Mouse (Mus musculus): ENCODE measurements at regions not wholly inside any gene's neighbourhood (a gene's known extent, or its start where the extent isn't known, plus 50 kb on each side); places are given as distances from the start of the nearest gene placed in this dataset.
A peak's percentile ranks its signal among the peaks of the same experiment; 100 is the strongest.

DNA sequence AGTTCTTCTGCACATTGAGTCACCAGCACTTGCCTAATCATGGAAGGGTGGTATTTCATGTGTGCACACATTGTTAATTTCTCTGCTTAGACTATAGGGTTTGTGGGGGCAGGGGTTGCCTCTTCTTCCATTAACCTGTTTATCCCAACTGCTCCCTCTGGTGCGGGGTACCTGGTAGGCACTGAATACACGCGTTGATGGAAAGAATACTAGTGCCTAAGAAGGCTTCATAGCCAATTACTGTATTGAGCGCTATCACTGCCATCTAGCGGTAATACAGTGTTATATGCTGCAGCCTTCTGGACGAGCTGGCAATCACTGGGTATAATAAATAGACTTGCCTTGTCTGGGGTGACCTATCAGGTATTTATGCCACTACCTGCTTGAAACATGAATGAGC is 86.4 kb upstream of the Chd2 start:
- peak; percentile 75 for ATAC-seq (ENCODE audit: insufficient read depth, low FRiP score)
- H3K9me3 ChIP-seq (replicated peaks; ENCODE audit: control insufficient read depth, low read length), result no peaks in the 10 kb centered on the region

DNA sequence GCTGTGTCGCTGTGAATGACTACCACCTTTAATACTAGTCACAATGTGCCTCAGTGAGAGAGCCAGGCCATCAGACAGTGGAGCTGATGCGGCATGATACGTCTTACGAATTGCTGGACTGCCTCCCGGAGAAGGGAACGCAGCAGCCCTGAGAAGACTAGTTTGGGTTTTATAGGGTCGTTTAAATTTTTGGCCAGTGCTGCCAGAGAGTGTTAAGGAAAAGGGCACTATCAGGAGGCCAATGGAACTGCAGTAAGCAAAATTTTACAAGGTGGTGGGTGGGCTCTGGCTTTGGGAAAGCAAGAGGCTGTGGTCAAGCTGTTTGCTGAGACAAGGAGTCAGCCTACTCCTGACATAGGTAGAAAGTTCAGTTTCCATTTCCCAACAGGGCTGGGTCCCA is 84.7 kb upstream of the Chd2 start:
- H3K27ac ChIP-seq (ENCODE audit: low read length), result no peak overlapping the region
- H3K27me3 ChIP-seq (ENCODE audit: control insufficient read depth, insufficient read depth, low read length), result no peaks in the 10 kb centered on the region
- no peak overlapping the region for H3K9ac ChIP-seq (ENCODE audit: low read length)
- H3K4me3 ChIP-seq (replicated peaks; ENCODE audit: low read length), result no peak overlapping the region
- ATAC-seq (ENCODE audit: insufficient read depth, low FRiP score), result no peak
- H3K36me3 ChIP-seq (ENCODE audit: control insufficient read depth, insufficient read depth, low read length), result no peaks in the 10 kb centered on the region
- no peaks in the 10 kb centered on the region for H3K4me1 ChIP-seq (ENCODE audit: control insufficient read depth, insufficient read depth, low read length)
- 68% methylated on average over 7 of the region's 7 CpGs for WGBS
- no peak overlapping the region for H3K4me2 ChIP-seq (ENCODE audit: low read depth, low read length)
- H3K9me3 ChIP-seq (replicated peaks; ENCODE audit: control insufficient read depth, low read length), result no peaks in the 10 kb centered on the region

More for the DNA sequence above, 86.4 kb upstream of the Chd2 start:
- Histone ChIP-seq H3K4me1 (ENCODE audit: control insufficient read depth, insufficient read depth, low read length) (no peaks in the 10 kb centered on the region), H3K4me2 (ENCODE audit: low read depth, low read length) (no peak overlapping the region), H3K27me3 (ENCODE audit: control insufficient read depth, insufficient read depth, low read length) (no peaks in the 10 kb centered on the region), H3K4me3 (replicated peaks; ENCODE audit: low read length) (no peak overlapping the region), H3K27ac (ENCODE audit: low read length) (no peak overlapping the region), H3K9ac (ENCODE audit: low read length) (no peak overlapping the region), H3K36me3 (ENCODE audit: control insufficient read depth, insufficient read depth, low read length) (no peaks in the 10 kb centered on the region)
- under 1% methylated on average over 6 of the region's 6 CpGs for WGBS

DNA sequence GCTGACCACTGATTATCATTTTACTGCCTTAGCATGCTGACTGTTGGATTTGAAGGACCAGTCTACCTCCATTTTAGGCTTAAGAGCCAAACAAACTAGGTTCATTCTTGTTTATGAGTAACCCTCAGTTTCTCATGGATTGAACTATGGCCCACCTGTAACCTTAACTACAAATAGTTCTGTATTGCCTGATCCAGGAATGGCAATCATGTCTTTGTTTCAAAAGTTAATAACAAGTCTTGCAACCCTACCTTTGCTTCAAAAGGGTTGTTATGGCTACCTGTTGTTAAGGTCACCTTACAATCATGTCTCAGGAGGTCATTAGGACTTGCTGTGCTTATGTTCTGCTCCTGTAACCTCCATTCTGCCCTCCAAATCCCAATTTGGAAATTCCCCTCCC is 84.0 kb upstream of the Chd2 start:
- Histone ChIP-seq H3K9ac (ENCODE audit: low read length) (no peak overlapping the region), H3K4me3 (replicated peaks; ENCODE audit: low read length) (no peak overlapping the region), H3K4me1 (ENCODE audit: control insufficient read depth, insufficient read depth, low read length) (no peaks in the 10 kb centered on the region), H3K9me3 (replicated peaks; ENCODE audit: control insufficient read depth, low read length) (no peaks in the 10 kb centered on the region), H3K4me2 (ENCODE audit: low read depth, low read length) (no peak overlapping the region), H3K36me3 (ENCODE audit: control insufficient read depth, insufficient read depth, low read length) (no peaks in the 10 kb centered on the region), H3K27ac (ENCODE audit: low read length) (no peak overlapping the region), H3K27me3 (ENCODE audit: control insufficient read depth, insufficient read depth, low read length) (no peaks in the 10 kb centered on the region)
- no peak for ATAC-seq (ENCODE audit: insufficient read depth, low FRiP score)

DNA sequence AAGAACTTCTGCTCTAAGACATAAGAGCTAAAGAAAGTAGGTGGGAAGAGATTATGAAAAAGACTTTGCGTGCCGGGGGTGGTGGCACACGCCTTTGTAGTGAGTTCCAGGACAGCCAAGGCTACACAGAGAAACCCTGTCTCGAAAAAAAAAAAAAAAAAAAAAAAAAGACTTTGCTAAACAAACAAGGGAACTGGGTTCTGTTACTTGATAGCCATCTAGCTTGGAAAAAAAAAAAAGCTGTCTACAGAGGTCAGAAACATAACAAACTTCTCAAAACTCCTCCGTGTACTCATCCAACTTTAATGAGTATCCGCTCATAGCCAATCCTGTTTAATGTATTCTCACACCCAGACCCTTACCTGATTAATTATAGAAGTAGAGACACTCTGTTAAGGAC is 83.4 kb upstream of the Chd2 start:
- no peaks in the 10 kb centered on the region for H3K4me1 ChIP-seq (ENCODE audit: control insufficient read depth, insufficient read depth, low read length)
- no peak for ATAC-seq (ENCODE audit: insufficient read depth, low FRiP score)
- no peak overlapping the region for H3K27ac ChIP-seq (ENCODE audit: low read length)
- no peaks in the 10 kb centered on the region for H3K9me3 ChIP-seq (replicated peaks; ENCODE audit: control insufficient read depth, low read length)
- WGBS, result 58% methylated on average over 6 of the region's 6 CpGs
- H3K36me3 ChIP-seq (ENCODE audit: control insufficient read depth, insufficient read depth, low read length), result no peaks in the 10 kb centered on the region
- H3K9ac ChIP-seq (ENCODE audit: low read length), result no peak overlapping the region
- no peaks in the 10 kb centered on the region for H3K27me3 ChIP-seq (ENCODE audit: control insufficient read depth, insufficient read depth, low read length)
- no peak overlapping the region for H3K4me2 ChIP-seq (ENCODE audit: low read depth, low read length)
- no peak overlapping the region for H3K4me3 ChIP-seq (replicated peaks; ENCODE audit: low read length)

DNA sequence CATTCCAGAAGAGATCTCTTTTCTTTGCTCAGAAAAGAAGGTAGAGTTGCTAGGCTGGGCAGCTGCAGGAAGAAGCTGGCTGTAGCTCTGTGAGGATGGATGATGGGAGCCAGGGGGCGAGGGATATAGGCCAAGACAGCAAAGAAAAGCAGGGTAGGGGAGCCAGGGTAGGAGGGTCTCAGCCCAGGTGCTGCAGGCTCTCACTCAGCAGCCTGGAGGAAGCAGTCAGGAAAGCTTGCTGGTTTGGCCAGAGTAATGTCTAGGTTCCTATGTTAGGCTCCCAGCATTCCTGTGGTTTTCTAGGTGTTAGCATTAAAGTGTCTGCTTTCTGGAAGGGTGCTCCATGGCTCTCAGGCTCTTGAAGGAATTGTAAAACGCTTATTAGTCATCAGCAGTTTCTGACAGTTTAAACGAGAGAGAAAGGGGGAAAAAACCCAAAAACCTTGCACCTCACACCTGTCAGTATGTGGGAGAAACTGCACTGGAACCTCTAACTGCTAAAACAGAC is 82.5 kb upstream of the Chd2 start:
- 63% methylated on average over 3 of the region's 3 CpGs for WGBS
- 0 out of 2 replicates have a peak overlapping the region, but pooled peaks have one; percentile 10 for H3K27ac ChIP-seq (ENCODE audit: low read length)
- no peaks in the 10 kb centered on the region for H3K4me1 ChIP-seq (ENCODE audit: control insufficient read depth, insufficient read depth, low read length)
- H3K4me3 ChIP-seq (replicated peaks; ENCODE audit: low read length), result no peak overlapping the region
- no peaks in the 10 kb centered on the region for H3K27me3 ChIP-seq (ENCODE audit: control insufficient read depth, insufficient read depth, low read length)
- no peaks in the 10 kb centered on the region for H3K36me3 ChIP-seq (ENCODE audit: control insufficient read depth, insufficient read depth, low read length)
- ATAC-seq (ENCODE audit: insufficient read depth, low FRiP score), result no peak
- no peak overlapping the region for H3K9ac ChIP-seq (ENCODE audit: low read length)
- no peaks in the 10 kb centered on the region for H3K9me3 ChIP-seq (replicated peaks; ENCODE audit: control insufficient read depth, low read length)
- no peak overlapping the region for H3K4me2 ChIP-seq (ENCODE audit: low read depth, low read length)

DNA sequence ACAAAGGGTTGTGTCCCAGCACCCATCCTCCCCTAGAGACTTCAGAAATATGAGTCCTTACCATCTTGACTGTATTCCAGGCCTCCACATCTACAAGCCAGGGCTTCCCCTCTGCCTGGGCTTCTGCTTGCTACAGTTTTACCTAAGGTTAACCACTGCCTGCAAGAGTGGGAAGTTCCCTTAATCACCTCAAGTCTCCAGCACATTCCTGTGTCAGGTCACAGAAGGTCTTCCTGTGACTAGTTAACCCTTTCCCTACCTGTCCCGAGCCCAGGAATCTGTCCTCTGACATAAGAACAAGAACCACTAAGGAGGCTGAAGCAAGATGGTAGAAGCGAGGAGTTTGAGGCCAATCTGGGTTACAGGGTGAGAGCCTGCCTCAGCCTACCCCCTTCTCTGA is 80.8 kb upstream of the Chd2 start:
- no peak overlapping the region for H3K4me2 ChIP-seq (ENCODE audit: low read depth, low read length)
- WGBS, result 66% methylated on average over 2 of the region's 2 CpGs
- H3K36me3 ChIP-seq (ENCODE audit: control insufficient read depth, insufficient read depth, low read length), result no peaks in the 10 kb centered on the region
- H3K27me3 ChIP-seq (ENCODE audit: control insufficient read depth, insufficient read depth, low read length), result no peaks in the 10 kb centered on the region
- no peaks in the 10 kb centered on the region for H3K9me3 ChIP-seq (replicated peaks; ENCODE audit: control insufficient read depth, low read length)
- no peak for ATAC-seq (ENCODE audit: insufficient read depth, low FRiP score)
- no peak overlapping the region for H3K4me3 ChIP-seq (replicated peaks; ENCODE audit: low read length)
- no peak overlapping the region for H3K27ac ChIP-seq (ENCODE audit: low read length)
- no peaks in the 10 kb centered on the region for H3K4me1 ChIP-seq (ENCODE audit: control insufficient read depth, insufficient read depth, low read length)
- H3K9ac ChIP-seq (ENCODE audit: low read length), result no peak overlapping the region

DNA sequence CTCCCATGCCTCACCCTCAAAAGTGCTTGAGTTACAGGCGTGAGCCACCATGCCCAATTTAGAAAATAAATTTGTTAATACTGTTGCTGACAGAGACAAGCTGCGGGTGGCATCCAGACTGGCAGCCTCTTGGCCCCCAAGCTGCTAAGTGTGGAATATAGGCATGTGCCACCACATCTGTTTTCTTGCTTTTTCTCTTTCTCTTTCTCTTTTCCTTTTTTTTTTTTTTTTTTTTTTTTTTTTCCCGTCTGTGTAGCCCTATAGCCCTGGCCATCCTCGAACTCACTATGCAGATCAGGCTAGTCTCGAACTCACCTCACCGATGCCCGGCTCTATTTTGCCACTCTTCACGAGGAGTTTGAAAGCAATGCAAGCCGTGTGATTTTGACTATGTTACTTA is 78.7 kb upstream of the Chd2 start:
- no peaks in the 10 kb centered on the region for H3K27me3 ChIP-seq (ENCODE audit: control insufficient read depth, insufficient read depth, low read length)
- no peak overlapping the region for H3K27ac ChIP-seq (ENCODE audit: low read length)
- H3K36me3 ChIP-seq (ENCODE audit: control insufficient read depth, insufficient read depth, low read length), result no peaks in the 10 kb centered on the region
- H3K4me3 ChIP-seq (replicated peaks; ENCODE audit: low read length), result no peak overlapping the region
- H3K4me1 ChIP-seq (ENCODE audit: control insufficient read depth, insufficient read depth, low read length), result peaks cover 17% of the 10 kb centered on the region
- no peaks in the 10 kb centered on the region for H3K9me3 ChIP-seq (replicated peaks; ENCODE audit: control insufficient read depth, low read length)
- ATAC-seq (ENCODE audit: insufficient read depth, low FRiP score), result no peak
- no peak overlapping the region for H3K9ac ChIP-seq (ENCODE audit: low read length)
- H3K4me2 ChIP-seq (ENCODE audit: low read depth, low read length), result no peak overlapping the region
- WGBS, result 92% methylated on average over 9 of the region's 9 CpGs

DNA sequence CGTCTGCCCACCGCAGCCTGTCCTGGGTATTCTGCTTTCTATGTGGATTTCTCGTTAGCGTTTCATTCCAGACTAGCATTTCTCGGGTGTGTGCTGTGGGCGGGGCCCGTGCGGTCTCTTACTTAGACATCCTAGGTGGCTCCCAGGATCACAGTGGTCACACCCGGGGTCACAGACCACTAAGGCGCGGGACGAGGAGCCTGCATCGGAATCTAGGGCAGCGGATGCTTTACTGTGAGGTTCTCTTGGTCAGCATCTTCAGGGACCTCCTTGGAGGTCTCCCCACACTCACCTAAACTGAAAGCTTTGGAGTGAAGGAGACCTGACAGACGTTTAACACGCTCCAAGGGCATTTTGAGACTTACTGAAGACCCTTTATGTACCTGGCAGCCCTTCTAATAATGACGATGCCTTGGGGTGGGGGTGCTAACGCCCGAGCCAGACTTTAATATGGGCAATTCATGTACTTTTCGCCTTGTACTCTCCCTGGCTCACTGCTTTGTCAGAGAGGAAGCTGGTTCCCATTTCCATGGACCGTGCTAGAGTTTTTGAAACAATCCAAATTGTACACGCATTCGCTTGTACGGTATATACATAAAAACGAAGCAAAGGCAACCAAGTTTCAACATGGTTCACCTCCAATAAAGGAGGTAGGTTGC is 77.3 kb upstream of the Chd2 start:
- Histone ChIP-seq H3K4me2 (ENCODE audit: low read depth, low read length) (peak overlapping the region; percentile 82), H3K4me3 (replicated peaks; ENCODE audit: low read length) (peak overlapping the region; percentile 78), H3K36me3 (ENCODE audit: control insufficient read depth, insufficient read depth, low read length) (no peaks in the 10 kb centered on the region), H3K27me3 (ENCODE audit: control insufficient read depth, insufficient read depth, low read length) (no peaks in the 10 kb centered on the region), H3K9ac (ENCODE audit: low read length) (peak overlapping the region; percentile 94), H3K9me3 (replicated peaks; ENCODE audit: control insufficient read depth, low read length) (no peaks in the 10 kb centered on the region), H3K4me1 (ENCODE audit: control insufficient read depth, insufficient read depth, low read length) (peaks cover 25% of the 10 kb centered on the region), H3K27ac (ENCODE audit: low read length) (peak overlapping the region; percentile 100)
- no peak for ATAC-seq (ENCODE audit: insufficient read depth, low FRiP score)
- WGBS, result 5% methylated on average over 25 of the region's 25 CpGs

DNA sequence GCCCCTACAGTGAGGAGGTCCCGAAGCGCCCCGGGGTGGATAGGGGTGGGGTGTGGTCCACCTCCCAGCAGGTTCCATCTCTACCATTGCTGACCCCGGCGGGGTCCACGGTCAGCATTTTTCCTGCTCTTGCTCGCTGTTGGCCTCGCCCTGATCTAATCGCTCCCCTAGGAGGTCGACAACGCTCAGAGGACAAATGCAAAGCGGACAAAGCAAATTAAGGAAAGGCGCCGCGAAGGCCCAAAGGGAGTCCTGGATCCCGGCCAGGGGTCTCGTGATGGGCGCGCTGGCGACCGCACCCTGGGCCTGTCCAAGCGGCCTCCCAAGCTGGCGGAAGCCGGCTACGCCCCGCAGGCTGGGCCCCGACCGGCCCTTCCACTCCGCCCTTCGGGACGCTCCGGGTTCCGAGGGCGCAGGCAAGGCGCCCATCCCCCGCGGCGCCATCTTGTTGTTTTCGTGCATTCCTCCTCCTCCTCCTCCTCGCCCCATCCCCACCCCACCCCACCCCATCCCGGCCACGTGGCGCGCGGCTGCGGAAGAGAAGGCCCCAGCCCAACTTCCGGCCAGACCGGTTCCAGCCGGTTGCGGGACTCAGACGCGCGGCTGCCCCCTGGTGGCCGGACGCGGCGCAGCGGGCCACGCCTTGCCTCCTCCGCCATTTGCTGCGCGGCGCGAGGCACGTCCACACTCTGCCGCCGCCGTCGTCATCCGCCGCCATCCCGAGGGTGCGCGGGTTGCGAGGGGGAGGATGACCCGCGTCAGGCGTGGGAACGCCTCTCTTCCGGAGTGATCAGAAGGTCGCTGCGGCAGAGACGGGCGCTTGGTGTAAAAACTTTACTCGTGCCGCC is 76.5 kb upstream of the Chd2 start:
- Histone ChIP-seq H3K27ac (ENCODE audit: low read length) (peak overlapping the region; percentile 100), H3K4me3 (replicated peaks; ENCODE audit: low read length) (peak overlapping the region; percentile 78), H3K27me3 (ENCODE audit: control insufficient read depth, insufficient read depth, low read length) (no peaks in the 10 kb centered on the region), H3K9ac (ENCODE audit: low read length) (peak overlapping the region; percentile 94), H3K9me3 (replicated peaks; ENCODE audit: control insufficient read depth, low read length) (no peaks in the 10 kb centered on the region), H3K36me3 (ENCODE audit: control insufficient read depth, insufficient read depth, low read length) (no peaks in the 10 kb centered on the region), H3K4me2 (ENCODE audit: low read depth, low read length) (peak overlapping the region; percentile 82), H3K4me1 (ENCODE audit: control insufficient read depth, insufficient read depth, low read length) (peaks cover 26% of the 10 kb centered on the region)
- under 1% methylated on average over 80 of the region's 86 CpGs for WGBS
- peak; percentile 96 for ATAC-seq (ENCODE audit: insufficient read depth, low FRiP score)
